ENCODE assay signal across 8 mouse cellular contexts in the genomic region with DNA sequence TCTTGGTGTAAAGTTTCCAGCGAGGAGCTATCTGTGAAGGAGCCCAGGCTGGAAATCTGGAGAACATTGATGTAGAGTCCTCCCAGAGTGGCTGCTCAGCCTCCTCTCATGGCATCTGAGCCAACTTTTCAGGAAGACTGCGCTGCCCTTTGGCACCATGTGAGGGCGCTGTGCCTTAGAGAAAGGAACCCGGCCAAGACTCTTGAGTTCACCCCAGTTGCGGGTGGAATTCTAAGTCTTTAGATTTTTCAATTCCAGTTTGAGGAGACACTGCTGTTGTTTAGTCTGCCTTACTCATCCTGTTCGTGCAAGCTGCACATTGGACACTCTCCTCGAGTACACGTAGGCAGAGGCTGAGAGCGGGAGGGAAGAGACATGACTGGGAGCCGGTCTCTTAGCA. TPM values are rescaled to one million over a fixed set of nuclear protein-coding genes. Genes with fewer than 3 reads are reported as not detected.
DNase-seq lines count a peak whose midpoint lies in the region; ATAC-seq and TF ChIP-seq lines count a peak whose summit lies in the region.

No protein-coding gene starts in this region.

- TF ChIP-seq POLR2A in lung, adult 2 months (IDR thresholded peaks at IDR 0.05; ENCODE audit: borderline replicate concordance, extremely low read depth, low read depth, low read length) = no peak

- H3K4me1 ChIP-seq in ES-E14 (ENCODE audit: control insufficient read depth in 2 of 2, insufficient read depth in 2 of 2, low read length in 2 of 2, poor library complexity in 1 of 2) = no peaks in the 10 kb centered on the region
- peaks cover 3% of the 10 kb centered on the region; the same call in 1 of the 2 replicates for H3K4me1 ChIP-seq in lung, adult 2 months (ENCODE audit: control insufficient read depth, insufficient read depth, low read length)

- 42% methylated on average over 10 of the region's 10 CpGs for WGBS in large intestine, adult 2 months
- WGBS in lung, adult 2 months = 35% methylated on average over 10 of the region's 10 CpGs

- peak; percentile 31 for DNase-seq in 416B (ENCODE audit: low read depth)
- peak; percentile 43 for DNase-seq in ES-E14 (ENCODE audit: low read depth, low spot score)
- DNase-seq in cerebellum, adult 9-11 months = peak; percentile 63
- DNase-seq in gastrocnemius, postnatal 10 days = peak; percentile 78
- DNase-seq in large intestine, adult 2 months (ENCODE audit: low read depth, low spot score) = peak; percentile 43
- peak; percentile 58 for DNase-seq in lung, adult 2 months
- DNase-seq in right cerebral cortex, postnatal 14 days = peak; percentile 78

- H3K9ac ChIP-seq in ES-E14 (ENCODE audit: insufficient read depth, low read depth, low read length, poor library complexity, severe bottlenecking) = no peak overlapping the region

- no peaks in the 10 kb centered on the region; the same call in 1 of the 2 replicates for H3K36me3 ChIP-seq in ES-E14 (ENCODE audit: control insufficient read depth, insufficient read depth, low read length, poor library complexity, severe bottlenecking)

- no peak overlapping the region for H3K27ac ChIP-seq in ES-E14 (ENCODE audit: insufficient read depth, low read depth, low read length, poor library complexity, severe bottlenecking)

- H3K4me3 ChIP-seq in ES-E14 (ENCODE audit: insufficient read depth in 1 of 2, low read depth in 1 of 2, low read length in 2 of 2, poor library complexity in 1 of 2, severe bottlenecking in 1 of 2) = no peak overlapping the region
- no peak overlapping the region for H3K4me3 ChIP-seq in lung, adult 2 months (replicated peaks; ENCODE audit: extremely low read depth, low read depth, low read length)

- ATAC-seq in erythroblast, adult 5-6 weeks (replicated peaks; ENCODE audit: low FRiP score, poor library complexity, severe bottlenecking) = no peak

- in situ Hi-C loops in ES-E14 (cut with MboI; ENCODE audit: low sequenced_read_pairs in 2 of 2, unreplicated experiment in 2 of 2) = loop anchor here (25.0 kb wide), 2 partner anchors 370 to 795 kb away; a partner anchor contains a TSS

- H3K9me3 ChIP-seq in ES-E14 (ENCODE audit: control insufficient read depth, insufficient read depth, low read depth, low read length) = no peaks in the 10 kb centered on the region

- TF ChIP-seq CTCF in lung, adult 2 months (IDR thresholded peaks at IDR 0.05; ENCODE audit: insufficient read depth, low read length) = peak; percentile 63

TF ChIP-seq in ES-E14, 5 proteins besides CTCF, POLR2A, EP300 and RAD21:
- TF ChIP-seq ZC3H11A (IDR thresholded peaks at IDR 0.05; ENCODE audit: borderline replicate concordance, low read depth, low read length) = peak; percentile 53; the same call in 1 of the 2 replicates
- no peak for TF ChIP-seq ZNF384 (IDR thresholded peaks at IDR 0.05; ENCODE audit: low read depth, low read length)

RNA-seq across cellular contexts. Expression of a gene that starts 2.5 kb away (rescaled TPM):
- 2.0 and 2.3 TPM in 2 replicates for total RNA-seq in ES-E14 (2012; rRNA removed)
- total RNA-seq in gastrocnemius, postnatal 10 days (2021) = 10 to 100 TPM in 1 of 2 experiments, 1 to 10 TPM in 1; 9.7 to 16.6 TPM
- 0.92 and 1.5 TPM in 2 replicates for polyA plus RNA-seq in large intestine, adult 2 months (2012; rRNA removed)
- polyA plus RNA-seq in lung, adult 2 months (2012; rRNA removed) = 7.2 and 7.5 TPM in 2 replicates
- total RNA-seq in erythroblast, adult 5-6 weeks (2015; ENCODE audit: low replicate concordance) = not detected in 2 replicates
- not detected in 2 replicates for total RNA-seq in erythroblast, adult 5-6 weeks (2017; ENCODE audit: low replicate concordance)
